ENCODE assay signal across 23 mouse cellular contexts in genomic region chr5:50008841-50009240, GRCm38 (mm10). TPM values are rescaled to one million over a fixed set of nuclear protein-coding genes. Genes with fewer than 3 reads are reported as not detected.
DNase-seq lines count a peak whose midpoint lies in the region; ATAC-seq and TF ChIP-seq lines count a peak whose summit lies in the region.
"Had no signal": no experiment of that assay in that cellular context is flagged by ENCODE, and none has a peak within 500 bp of the region (broad histone marks: within the 10 kb centered on the region; RNA-seq: fewer than 3 reads in every experiment).

No protein-coding gene starts in this region.

- no peak for TF ChIP-seq CTCF in intestine, postnatal 0 days (IDR thresholded peaks at IDR 0.05; ENCODE audit: low read depth)

- H3K4me3 ChIP-seq in intestine, postnatal 0 days (ENCODE audit: low read depth, low read length), result no peak overlapping the region
- H3K4me3 ChIP-seq in intestine, embryonic 15.5 days (replicated peaks), result no peak overlapping the region
- H3K4me3 ChIP-seq: embryonic facial prominence, embryonic 15.5 days; erythroblast, embryonic 14.5 days; forebrain, embryonic 10.5 days; gastrocnemius, adult 2 months; heart, embryonic 13.5 days; hindbrain, embryonic 13.5 days had no signal

- peaks cover 10% of the 10 kb centered on the region; the same call in 1 of the 2 replicates for H3K36me3 ChIP-seq in intestine, postnatal 0 days (ENCODE audit: control insufficient read depth, insufficient read depth)
- H3K36me3 ChIP-seq in intestine, embryonic 15.5 days, result no peaks in the 10 kb centered on the region; the same call in 1 of the 2 replicates

- no peaks in the 10 kb centered on the region for H3K9me3 ChIP-seq in intestine, postnatal 0 days (ENCODE audit: control insufficient read depth)
- H3K9me3 ChIP-seq in intestine, embryonic 15.5 days, result no peaks in the 10 kb centered on the region
- H3K9me3 ChIP-seq: embryonic facial prominence, embryonic 15.5 days; forebrain, embryonic 10.5 days; heart, embryonic 13.5 days; hindbrain, embryonic 13.5 days had no signal

- 56% methylated on average over 4 of the region's 4 CpGs for whole genome bisulfite sequencing in intestine, postnatal 0 days
- WGBS in intestine, embryonic 15.5 days, result 68% methylated on average over 4 of the region's 4 CpGs

- H3K27me3 ChIP-seq in intestine, postnatal 0 days (replicated peaks; ENCODE audit: control insufficient read depth, insufficient read depth, low read length), result no peaks in the 10 kb centered on the region
- no peaks in the 10 kb centered on the region for H3K27me3 ChIP-seq in intestine, embryonic 15.5 days (replicated peaks)
- H3K27me3 ChIP-seq: embryonic facial prominence, embryonic 15.5 days; heart, embryonic 13.5 days; hindbrain, embryonic 13.5 days had no signal

- no peak for ATAC-seq in intestine, postnatal 0 days
- no peak for ATAC-seq in intestine, embryonic 15.5 days
- ATAC-seq in common myeloid progenitor, adult 5-6 weeks (replicated peaks; ENCODE audit: low read depth, poor library complexity, severe bottlenecking), result peak; percentile 96
- 0 out of 2 replicates have a peak, but pooled peaks have one; percentile 26 for ATAC-seq in megakaryocyte-erythroid progenitor cell, adult 5-6 weeks (replicated peaks; ENCODE audit: low FRiP score, low TSS enrichment, poor library complexity, severe bottlenecking)
- ATAC-seq: forebrain, embryonic 14.5 days; hindbrain, postnatal 0 days had no signal

- H3K4me2 ChIP-seq in intestine, postnatal 0 days (replicated peaks; ENCODE audit: low read depth), result no peak overlapping the region
- no peak overlapping the region for H3K4me2 ChIP-seq in intestine, embryonic 15.5 days (replicated peaks)
- H3K4me2 ChIP-seq: embryonic facial prominence, embryonic 15.5 days; heart, embryonic 13.5 days; hindbrain, embryonic 13.5 days had no signal

- H3K4me1 ChIP-seq in intestine, postnatal 0 days (replicated peaks; ENCODE audit: control insufficient read depth, insufficient read depth, low read length), result no peaks in the 10 kb centered on the region
- H3K4me1 ChIP-seq in intestine, embryonic 15.5 days (replicated peaks), result no peaks in the 10 kb centered on the region
- H3K4me1 ChIP-seq: embryonic facial prominence, embryonic 15.5 days; hindbrain, embryonic 13.5 days had no signal

- peak; percentile 31 for DNase-seq in 416B (ENCODE audit: low read depth)
- no peak for DNase-seq in ovary, postnatal 14 days (ENCODE audit: low spot score)
- DNase-seq in spleen, postnatal 36 days (ENCODE audit: low spot score in 2 of 2), result no peak
- DNase-seq: adrenal gland, adult 2 months; adrenal gland, postnatal 25 days; cerebellum, adult 2 months; cerebellum, postnatal 10 days; embryo, embryonic 11 days; gastrocnemius, adult 2 months; gastrocnemius, postnatal 25 days; heart, adult 11 months; heart, postnatal 36 days had no signal

- H3K27ac ChIP-seq in intestine, postnatal 0 days (ENCODE audit: low read depth, low read length), result 0 out of 2 replicates have a peak overlapping the region, but pooled peaks have one; percentile 35
- no peak overlapping the region for H3K27ac ChIP-seq in intestine, embryonic 15.5 days
- H3K27ac ChIP-seq: embryonic facial prominence, embryonic 15.5 days; forebrain, embryonic 10.5 days; gastrocnemius, adult 2 months; heart, embryonic 13.5 days; hindbrain, embryonic 13.5 days; hindbrain, postnatal 0 days had no signal

- H3K9ac ChIP-seq in intestine, postnatal 0 days (ENCODE audit: low read depth, low read length), result no peak overlapping the region
- H3K9ac ChIP-seq in intestine, embryonic 15.5 days, result no peak overlapping the region
- H3K9ac ChIP-seq: embryonic facial prominence, embryonic 15.5 days; heart, embryonic 13.5 days; hindbrain, embryonic 13.5 days had no signal

RNA-seq across cellular contexts. Expression of gene Adgra3, which starts 50.0 kb away (rescaled TPM):
- 8.9 and 10.5 TPM in 2 replicates for polyA plus RNA-seq in intestine, postnatal 0 days (2015; fragmentation: Nextera tagmentation; extraction: Ambion mirVana)
- 19.3 and 19.4 TPM in 2 replicates for polyA plus RNA-seq in intestine, embryonic 15.5 days (2015; fragmentation: Nextera tagmentation; extraction: Ambion mirVana)
- 9.1 and 9.8 TPM in 2 replicates for total RNA-seq in common myeloid progenitor, adult 5-6 weeks (2017)
- total RNA-seq in megakaryocyte-erythroid progenitor cell, adult 5-6 weeks (2014; fragmentation: Nextera tagmentation), result 1.4 and 2.5 TPM in 2 replicates
- 2.8 and 3.2 TPM in 2 replicates for total RNA-seq in megakaryocyte-erythroid progenitor cell, adult 5-6 weeks (2017)

Comparison
In these comparisons a context has a peak if more than half of its experiments do, and no peak if none do; other contexts are left out.
1. ATAC-seq: peak in common myeloid progenitor, adult 5-6 weeks (single experiment) and megakaryocyte-erythroid progenitor cell, adult 5-6 weeks (single experiment); none in intestine, postnatal 0 days (single experiment) and intestine, embryonic 15.5 days (single experiment).